Mouse (Mus musculus) midbrain, embryonic 12.5 days (tissue): Measurements from ENCODE around the gene Ern1. TPM values are rescaled to one million over a fixed set of nuclear protein-coding genes. Genes with fewer than 3 reads are reported as not detected.
A peak's percentile ranks its signal among the peaks of the same experiment; 100 is the strongest.

Source experiments
- ATAC-seq: fragments of 200-750 bp; cut with Nextera tagmentation; 2 replicates; pipeline ENCODE4 v1.8.0; 2017; ENCODE audit warnings: low read depth, moderate TSS enrichment, moderate library complexity; ENCODE audit not compliant: low FRiP score
- H3K27ac ChIP-seq: fragments of 300-500 bp; sonication (generic); replicated peaks from 2 replicates; pipeline ENCODE4 v1.5.1; 2016; ENCODE audit warnings: mild to moderate bottlenecking
- H3K27me3 ChIP-seq: fragments of 300-500 bp; sonication (generic); 2 replicates; pipeline ENCODE4 v1.6.1; 2016; ENCODE audit warnings: mild to moderate bottlenecking
- H3K36me3 ChIP-seq: fragments of 300-500 bp; sonication (generic); 2 replicates; pipeline ENCODE4 v1.6.1; 2016
- H3K4me1 ChIP-seq: fragments of 300-500 bp; sonication (generic); 2 replicates; pipeline ENCODE4 v1.6.1; 2016
- H3K4me2 ChIP-seq: fragments of 300-500 bp; sonication (generic); replicated peaks from 2 replicates; pipeline ENCODE4 v1.6.1; 2016; ENCODE audit warnings: mild to moderate bottlenecking, moderate library complexity
- H3K4me3 ChIP-seq: fragments of 300-500 bp; sonication (generic); 2 replicates; pipeline ENCODE4 v1.5.1; 2016; ENCODE audit warnings: mild to moderate bottlenecking
- H3K9ac ChIP-seq: fragments of 300-500 bp; sonication (generic); replicated peaks from 2 replicates; pipeline ENCODE4 v1.6.1; 2016; ENCODE audit warnings: mild to moderate bottlenecking, moderate library complexity
- H3K9me3 ChIP-seq: fragments of 300-500 bp; sonication (generic); 2 replicates; pipeline ENCODE4 v1.6.1; 2016; ENCODE audit warnings: mild to moderate bottlenecking
- WGBS: fragments of 180-500 bp; shearing (Covaris S2); methylation state at CpG from one replicate; pipeline ENCODE4 v1.1.7; 2016; 5-methylcytosine and 5-hydroxymethylcytosine counted together
- polyA plus RNA-seq: library from polyadenylated mRNA; unstranded; fragments of >200 nt; fragmentation: Nextera tagmentation; extraction: Ambion mirVana; gene quantifications from 2 replicates; pipeline ENCODE4 v1.2.1, GENCODE M21; 2016

Gene Ern1
- polyA plus RNA-seq, 1 experiment from 2014 or later, result 6.6 TPM

DNA sequence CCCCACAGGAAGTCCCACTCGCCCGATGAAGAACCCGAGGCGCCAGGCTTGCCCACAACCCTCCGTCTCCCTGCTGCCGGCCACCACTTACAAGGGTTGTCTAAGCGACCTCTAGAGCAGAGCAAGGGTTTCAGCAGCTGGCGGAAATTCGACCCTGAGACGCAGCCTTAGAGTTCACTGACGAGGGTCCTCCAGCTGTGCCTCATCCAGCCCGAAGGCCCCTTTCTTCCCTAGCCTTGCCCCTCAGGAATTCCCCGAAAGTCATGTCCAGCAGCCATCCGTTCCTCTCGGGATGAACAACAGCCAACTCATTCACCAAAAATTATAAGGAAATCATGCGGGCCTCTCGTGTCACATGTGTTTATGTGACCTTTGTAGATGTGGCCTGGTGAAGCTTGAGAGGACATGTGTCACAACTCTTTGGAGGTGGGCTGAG is 492 bp upstream of the Ern1 start:
- Histone ChIP-seq H3K4me3 (peak overlapping the region; percentile 96), H3K27ac (0 out of 2 replicates have a peak overlapping the region, but pooled peaks have one; percentile 20), H3K9ac (no peak overlapping the region), H3K27me3 (no peaks in the 10 kb centered on the region), H3K4me1 (peaks cover 9% of the 10 kb centered on the region), H3K9me3 (no peaks in the 10 kb centered on the region), H3K36me3 (no peaks in the 10 kb centered on the region), H3K4me2 (peak overlapping the region; percentile 92)
- WGBS, result 14% methylated on average over 17 of the region's 17 CpGs
- peak; percentile 45 for ATAC-seq

DNA sequence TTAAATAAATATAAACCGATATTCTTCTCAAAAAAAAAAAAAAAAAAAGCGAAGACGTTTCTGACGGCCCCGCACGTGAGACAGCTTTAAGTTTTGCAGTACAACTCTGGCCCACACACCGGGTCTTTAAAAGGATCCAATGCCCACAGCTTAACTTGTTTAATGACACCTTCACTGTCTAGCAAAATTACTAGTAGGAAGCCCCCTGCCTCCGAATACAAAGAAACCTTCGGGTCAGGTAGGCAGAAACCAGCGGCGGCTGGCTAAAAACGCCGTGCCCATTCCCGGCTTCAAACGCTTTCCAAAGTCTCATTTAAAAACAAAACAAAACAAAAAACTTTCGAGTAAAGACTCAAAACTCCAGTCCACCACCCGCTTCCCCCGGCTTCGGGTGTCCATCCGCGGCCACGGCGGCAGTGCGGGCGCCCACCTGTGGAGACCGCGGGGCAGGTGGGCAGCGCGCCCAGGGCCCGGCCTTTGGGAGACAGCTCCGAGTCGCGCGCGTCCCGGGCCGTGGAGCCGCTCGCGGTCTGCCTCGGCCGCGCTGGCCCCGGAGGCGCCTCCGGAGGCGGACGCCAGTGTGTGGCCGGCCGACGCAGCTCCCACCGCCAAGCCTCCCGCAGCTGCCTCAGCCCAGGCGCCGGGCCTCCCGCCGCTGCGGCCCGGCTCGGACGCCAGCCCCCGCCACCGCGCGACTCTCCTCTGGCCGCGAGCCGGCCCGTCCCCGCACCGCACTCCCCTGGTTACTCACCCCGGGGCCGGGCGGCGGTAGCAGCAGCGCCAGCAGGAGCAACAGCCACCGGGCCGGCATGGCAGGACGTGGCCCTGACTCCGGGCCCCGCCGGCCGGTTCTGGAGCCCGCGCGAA is 553 bp downstream of the Ern1 start:
- peak overlapping the region; percentile 92 for H3K4me2 ChIP-seq
- H3K36me3 ChIP-seq, result no peaks in the 10 kb centered on the region
- under 1% methylated on average over 82 of the region's 86 CpGs for WGBS
- peak overlapping the region; percentile 96 for H3K4me3 ChIP-seq
- no peaks in the 10 kb centered on the region for H3K27me3 ChIP-seq
- peak overlapping the region; percentile 87 for H3K9ac ChIP-seq
- peak overlapping the region; percentile 88 for H3K27ac ChIP-seq
- no peaks in the 10 kb centered on the region for H3K9me3 ChIP-seq
- H3K4me1 ChIP-seq, result peaks cover 9% of the 10 kb centered on the region
- ATAC-seq, result peak; percentile 91

DNA sequence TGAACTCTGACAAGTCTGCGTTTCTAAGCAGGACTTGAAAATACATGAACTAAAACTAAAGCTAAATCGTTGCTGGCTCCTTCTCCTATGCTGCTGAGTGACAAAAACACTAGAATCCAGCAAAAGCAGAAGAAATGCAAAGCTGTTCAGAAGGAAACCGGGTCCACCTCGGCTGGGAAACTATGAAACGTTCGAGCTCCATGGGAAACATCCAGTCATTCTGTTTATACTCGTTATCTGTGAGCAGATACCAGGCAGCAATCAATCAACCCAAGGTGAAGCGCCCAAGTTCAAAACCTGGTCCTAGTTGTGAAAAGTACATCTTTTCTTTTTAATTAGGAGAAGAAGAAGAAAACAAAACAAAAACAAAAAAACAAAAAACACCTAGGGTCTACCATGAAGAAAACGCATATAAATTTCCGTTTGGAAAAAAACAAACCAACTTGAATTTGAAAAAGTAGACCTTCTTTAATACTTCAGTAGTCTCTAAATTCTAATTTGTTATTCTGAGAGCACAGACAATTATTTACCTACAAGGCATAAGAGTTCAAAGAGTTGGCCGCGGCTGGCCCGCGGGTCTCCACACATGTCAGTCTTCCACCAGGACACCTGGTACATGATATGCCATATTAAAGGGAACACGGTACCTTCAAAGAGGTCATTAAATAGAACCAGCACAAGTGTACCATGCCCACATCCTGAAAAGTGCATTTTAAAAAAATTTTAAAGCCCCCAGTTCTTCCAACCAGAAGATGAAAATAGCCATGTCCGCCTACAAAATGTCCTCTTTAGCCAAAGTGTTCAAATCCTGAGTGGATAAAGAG is 1.4 kb downstream of the Ern1 start:
- 0 out of 2 replicates have a peak overlapping the region, but pooled peaks have one; percentile 87 for H3K9ac ChIP-seq
- ATAC-seq, result no peak
- WGBS, result 62% methylated on average over 16 of the region's 16 CpGs

DNA sequence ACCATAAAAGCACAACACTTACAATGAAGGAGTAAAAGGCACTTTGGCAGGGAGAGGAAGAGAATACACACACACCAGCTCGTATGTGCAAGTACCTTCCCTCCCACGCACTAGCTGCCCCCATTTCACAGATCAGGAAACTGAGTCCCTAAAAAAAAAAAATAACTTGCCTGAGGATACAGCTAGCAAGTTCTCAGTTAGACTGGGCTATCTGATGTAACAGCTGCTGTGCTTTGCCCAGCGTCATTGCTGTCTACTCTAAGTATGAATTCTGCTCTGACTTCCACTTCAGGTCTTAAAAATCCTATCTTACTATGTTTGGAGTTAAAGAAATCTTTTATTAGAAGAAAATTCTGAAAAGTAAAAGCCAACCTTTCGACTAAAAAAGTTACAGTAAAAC is 2.0 kb downstream of the Ern1 start:
- no peaks in the 10 kb centered on the region for H3K9me3 ChIP-seq
- H3K4me2 ChIP-seq, result no peak overlapping the region
- peaks cover 9% of the 10 kb centered on the region for H3K4me1 ChIP-seq
- no peak overlapping the region for H3K27ac ChIP-seq
- no peak overlapping the region for H3K9ac ChIP-seq
- 91% methylated on average over 4 of the region's 4 CpGs for WGBS
- H3K36me3 ChIP-seq, result no peaks in the 10 kb centered on the region
- H3K4me3 ChIP-seq, result no peak overlapping the region
- H3K27me3 ChIP-seq, result no peaks in the 10 kb centered on the region
- ATAC-seq, result no peak

More for the DNA sequence above, 1.4 kb downstream of the Ern1 start:
- H3K4me2 ChIP-seq, result peak overlapping the region; percentile 92
- peaks cover 9% of the 10 kb centered on the region for H3K4me1 ChIP-seq
- no peaks in the 10 kb centered on the region for H3K9me3 ChIP-seq
- peak overlapping the region; percentile 96 for H3K4me3 ChIP-seq
- H3K27me3 ChIP-seq, result no peaks in the 10 kb centered on the region
- no peaks in the 10 kb centered on the region for H3K36me3 ChIP-seq
- no peak overlapping the region for H3K27ac ChIP-seq

DNA sequence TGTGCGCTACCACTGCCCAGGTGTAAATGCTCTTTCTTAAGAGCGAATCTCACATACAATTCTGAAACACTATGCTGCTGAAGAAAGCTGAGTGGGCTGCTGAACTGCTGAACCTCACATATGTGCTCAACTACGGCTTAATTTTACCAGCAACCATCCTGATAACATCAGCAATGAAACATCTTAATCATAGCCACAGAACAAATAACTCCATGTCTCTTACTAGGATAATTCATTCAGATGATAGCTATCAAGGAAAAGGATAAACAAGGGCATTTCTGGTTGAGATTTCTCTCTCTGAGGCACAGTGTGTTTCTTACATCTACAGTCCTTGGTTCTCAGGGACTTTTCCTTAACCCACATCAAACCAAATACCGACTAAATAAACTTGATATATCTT is 2.8 kb downstream of the Ern1 start:
- Histone ChIP-seq H3K9me3 (no peaks in the 10 kb centered on the region), H3K27me3 (no peaks in the 10 kb centered on the region), H3K4me3 (no peak overlapping the region), H3K27ac (no peak overlapping the region), H3K9ac (no peak overlapping the region), H3K4me2 (no peak overlapping the region), H3K36me3 (no peaks in the 10 kb centered on the region), H3K4me1 (peaks cover 9% of the 10 kb centered on the region)
- no peak for ATAC-seq
- 97% methylated on average over 4 of the region's 4 CpGs for WGBS

DNA sequence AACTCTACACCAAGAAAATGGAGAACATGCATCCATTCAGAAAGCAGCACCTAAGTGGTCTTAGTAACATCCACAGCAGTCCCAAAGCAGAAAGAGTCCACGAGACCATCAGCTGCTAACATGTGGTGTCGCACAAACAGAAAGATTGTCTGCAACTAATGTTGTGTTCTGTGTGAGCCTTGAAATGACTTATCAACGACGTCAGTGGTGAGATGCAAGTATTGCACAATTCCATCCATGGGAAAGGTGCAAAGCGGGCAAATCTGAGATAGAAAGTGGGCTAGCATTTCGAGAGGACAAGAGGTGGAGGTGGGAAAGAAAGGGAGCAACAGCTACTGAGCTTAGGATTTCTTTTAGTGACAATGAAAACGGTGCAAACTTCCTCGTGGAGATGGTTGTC is 4.8 kb downstream of the Ern1 start:
- Histone ChIP-seq H3K27me3 (no peaks in the 10 kb centered on the region), H3K4me1 (peaks cover 9% of the 10 kb centered on the region), H3K9me3 (no peaks in the 10 kb centered on the region), H3K9ac (no peak overlapping the region), H3K27ac (no peak overlapping the region), H3K36me3 (no peaks in the 10 kb centered on the region), H3K4me3 (no peak overlapping the region), H3K4me2 (no peak overlapping the region)
- no peak for ATAC-seq
- 85% methylated on average over 8 of the region's 8 CpGs for whole genome bisulfite sequencing

DNA sequence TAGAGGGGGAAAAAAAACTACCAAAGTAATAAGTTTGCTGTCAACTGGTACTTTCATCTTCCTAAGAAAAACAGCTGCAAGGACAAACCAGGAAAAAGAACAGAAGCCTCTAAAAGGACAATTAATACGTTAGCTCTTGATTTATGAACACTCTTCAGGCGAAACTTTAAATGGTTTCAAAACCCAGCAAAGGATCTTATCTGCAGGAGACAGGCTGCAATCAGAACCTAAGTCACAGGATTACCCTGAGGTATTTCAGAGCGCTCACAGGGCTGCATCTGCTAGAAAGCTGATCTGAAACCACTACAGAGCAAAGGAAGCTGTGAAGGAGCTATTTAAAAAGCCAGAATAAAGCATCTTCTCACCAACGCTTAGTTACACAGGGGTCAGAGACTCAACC is 6.0 kb downstream of the Ern1 start:
- ATAC-seq, result no peak
- Histone ChIP-seq H3K4me1 (peaks cover 6% of the 10 kb centered on the region), H3K9ac (no peak overlapping the region), H3K36me3 (no peaks in the 10 kb centered on the region), H3K9me3 (no peaks in the 10 kb centered on the region), H3K4me3 (no peak overlapping the region), H3K4me2 (no peak overlapping the region), H3K27ac (no peak overlapping the region), H3K27me3 (no peaks in the 10 kb centered on the region)
- WGBS, result 81% methylated on average over 4 of the region's 4 CpGs

DNA sequence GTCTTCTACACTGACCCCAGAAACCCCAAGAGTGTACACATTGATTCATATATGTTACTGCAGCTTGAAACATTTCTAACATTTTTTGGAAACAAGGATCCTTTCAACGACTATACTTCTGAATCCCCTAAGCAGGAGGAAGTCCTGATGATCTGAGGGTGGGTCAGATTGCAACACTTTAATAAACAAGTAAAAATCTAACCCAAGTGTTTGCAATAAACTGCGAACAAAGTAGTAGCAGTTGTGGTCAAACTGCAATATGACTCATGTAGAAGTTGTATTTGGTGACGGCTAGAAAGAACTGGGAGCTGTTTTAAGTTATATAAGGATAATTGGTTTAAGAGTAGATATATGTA is 7.1 kb downstream of the Ern1 start:
- no peak overlapping the region for H3K4me3 ChIP-seq
- H3K27me3 ChIP-seq, result no peaks in the 10 kb centered on the region
- no peaks in the 10 kb centered on the region for H3K9me3 ChIP-seq
- no peak overlapping the region for H3K9ac ChIP-seq
- WGBS, result 92% methylated on average over 3 of the region's 3 CpGs
- H3K4me1 ChIP-seq, result 0 out of 2 replicates have a peak, but pooled peaks cover 4% of the 10 kb centered on the region
- no peak overlapping the region for H3K4me2 ChIP-seq
- no peak overlapping the region for H3K27ac ChIP-seq
- no peak for ATAC-seq
- no peaks in the 10 kb centered on the region for H3K36me3 ChIP-seq

DNA sequence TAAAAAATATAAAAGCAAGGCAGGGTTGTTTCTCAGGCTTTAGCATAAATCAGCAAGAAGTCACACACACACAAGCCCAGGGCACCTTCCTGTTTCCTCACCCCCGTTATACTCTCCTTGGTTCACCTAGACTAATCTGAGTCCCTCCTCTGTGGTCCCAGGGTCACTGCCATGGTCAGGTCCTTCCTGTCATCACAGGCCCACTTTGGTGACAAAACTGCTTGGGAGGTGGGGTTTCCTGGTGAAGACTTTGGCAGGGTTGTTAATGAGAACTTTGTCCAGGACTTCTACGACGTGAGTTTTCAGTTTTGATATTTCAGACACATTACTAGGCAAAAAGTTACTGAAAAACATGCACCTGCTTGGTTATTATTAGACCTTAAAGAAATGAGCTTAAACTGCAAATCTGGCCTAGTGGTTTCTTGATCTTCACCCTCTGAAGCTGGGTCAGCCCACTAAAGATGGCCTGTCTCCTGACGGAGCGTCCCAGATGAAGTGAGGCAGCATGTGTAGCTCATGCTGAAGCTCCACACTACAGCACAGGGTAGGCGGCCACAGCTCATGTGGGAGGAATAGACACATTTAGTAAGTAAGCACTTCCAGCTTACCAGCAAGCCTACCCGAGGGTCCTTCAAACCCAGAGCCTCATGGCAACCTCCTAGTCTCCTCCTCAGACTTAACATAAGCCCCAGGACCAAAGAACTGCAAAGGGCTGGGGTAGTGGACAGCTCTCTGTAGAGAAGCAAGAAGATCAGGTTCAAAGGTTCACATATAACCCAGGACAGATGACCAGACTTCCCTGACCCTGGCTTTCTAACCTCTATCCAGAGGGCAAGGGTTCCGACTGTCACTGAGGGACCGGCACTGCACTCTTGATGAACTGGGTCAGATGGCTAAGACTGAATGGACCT is 7.8 kb downstream of the Ern1 start:
- H3K9ac ChIP-seq, result no peak overlapping the region
- H3K9me3 ChIP-seq, result no peaks in the 10 kb centered on the region
- 89% methylated on average over 9 of the region's 9 CpGs for WGBS
- H3K4me2 ChIP-seq, result no peak overlapping the region
- H3K36me3 ChIP-seq, result no peaks in the 10 kb centered on the region
- H3K27ac ChIP-seq, result no peak overlapping the region
- H3K4me1 ChIP-seq, result 0 out of 2 replicates have a peak, but pooled peaks cover 4% of the 10 kb centered on the region
- no peaks in the 10 kb centered on the region for H3K27me3 ChIP-seq
- H3K4me3 ChIP-seq, result no peak overlapping the region
- ATAC-seq, result no peak

DNA sequence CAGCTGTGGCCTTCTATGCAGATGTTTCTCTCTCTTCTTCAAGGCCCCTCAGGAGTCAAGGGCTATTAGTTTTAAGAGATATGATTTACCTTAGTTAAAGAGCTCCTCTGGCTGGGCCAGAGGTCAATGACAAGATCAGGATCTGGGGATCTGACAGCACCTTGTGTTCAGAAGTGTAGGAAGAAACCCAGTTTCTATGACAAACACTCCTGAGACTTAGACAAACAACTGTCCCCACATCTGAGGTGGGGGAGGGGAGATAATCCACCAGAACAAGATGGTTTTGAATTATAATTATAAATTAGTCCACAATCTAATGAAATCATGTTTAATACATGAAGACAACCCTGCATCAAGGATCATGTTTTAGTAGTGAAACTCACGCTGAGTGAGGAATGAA is 8.9 kb downstream of the Ern1 start:
- H3K9ac ChIP-seq, result no peak overlapping the region
- WGBS, result 28% methylated on average over 1 of the region's 1 CpGs
- H3K27me3 ChIP-seq, result no peaks in the 10 kb centered on the region
- 0 out of 2 replicates have a peak, but pooled peaks cover 4% of the 10 kb centered on the region for H3K4me1 ChIP-seq
- no peak overlapping the region for H3K27ac ChIP-seq
- no peaks in the 10 kb centered on the region for H3K36me3 ChIP-seq
- H3K4me3 ChIP-seq, result no peak overlapping the region
- no peak overlapping the region for H3K4me2 ChIP-seq
- ATAC-seq, result no peak
- H3K9me3 ChIP-seq, result 0 out of 2 replicates have a peak, but pooled peaks cover 3% of the 10 kb centered on the region

DNA sequence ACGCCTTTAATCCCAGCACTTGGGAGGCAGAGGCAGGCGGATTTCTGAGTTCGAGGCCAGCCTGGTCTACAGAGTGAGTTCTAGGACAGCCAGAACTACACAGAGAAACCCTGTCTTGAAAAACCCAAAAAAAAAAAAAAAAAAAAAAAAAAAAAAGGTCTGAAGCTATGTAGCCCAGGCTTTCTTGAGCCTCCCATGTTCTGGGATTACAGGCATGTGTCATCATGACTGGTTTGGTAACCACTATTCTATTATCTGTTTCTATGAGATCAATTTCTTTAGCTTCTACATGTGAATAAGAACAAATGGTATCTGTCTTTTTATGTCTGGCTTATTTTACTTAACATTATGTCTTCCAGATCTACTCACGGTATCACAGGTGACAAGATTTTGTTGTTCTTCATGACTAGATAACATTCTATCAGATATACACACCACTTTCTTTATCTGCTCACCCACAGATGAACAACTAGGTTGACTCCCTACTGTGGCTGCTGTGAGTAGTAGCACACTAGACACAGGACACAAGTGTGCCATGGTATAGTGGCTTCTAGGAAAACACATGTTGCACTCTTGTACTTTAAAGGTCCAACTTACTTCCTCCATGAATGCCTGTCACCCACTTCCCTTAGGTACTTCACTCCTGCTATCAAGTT is 10.0 kb downstream of the Ern1 start:
- 0 out of 2 replicates have a peak, but pooled peaks cover 3% of the 10 kb centered on the region for H3K9me3 ChIP-seq
- H3K27me3 ChIP-seq, result no peaks in the 10 kb centered on the region
- ATAC-seq, result no peak
- no peak overlapping the region for H3K9ac ChIP-seq
- no peak overlapping the region for H3K4me2 ChIP-seq
- 0 out of 2 replicates have a peak, but pooled peaks cover 4% of the 10 kb centered on the region for H3K4me1 ChIP-seq
- H3K27ac ChIP-seq, result no peak overlapping the region
- H3K4me3 ChIP-seq, result no peak overlapping the region
- H3K36me3 ChIP-seq, result no peaks in the 10 kb centered on the region
- WGBS, result 90% methylated on average over 4 of the region's 4 CpGs
